Mouse (Mus musculus) spleen, adult 2 months (tissue): Measurements from ENCODE around the gene Rin2.

Experiments used
- CTCF ChIP-seq: fragments of 200-500 bp; IDR thresholded peaks from 2 replicates; pipeline ENCODE4 v1.5.1; 2011; ENCODE audit warnings: mild to moderate bottlenecking, inconsistent platforms; ENCODE audit not compliant: insufficient read depth, insufficient read length, insufficient replicate concordance; ENCODE audit errors: extremely low read depth
- POLR2A ChIP-seq: fragments of 200-500 bp; IDR thresholded peaks from 2 replicates; pipeline ENCODE4 v1.6.1; 2011; ENCODE audit warnings: low read depth, low read length, inconsistent platforms

DNA sequence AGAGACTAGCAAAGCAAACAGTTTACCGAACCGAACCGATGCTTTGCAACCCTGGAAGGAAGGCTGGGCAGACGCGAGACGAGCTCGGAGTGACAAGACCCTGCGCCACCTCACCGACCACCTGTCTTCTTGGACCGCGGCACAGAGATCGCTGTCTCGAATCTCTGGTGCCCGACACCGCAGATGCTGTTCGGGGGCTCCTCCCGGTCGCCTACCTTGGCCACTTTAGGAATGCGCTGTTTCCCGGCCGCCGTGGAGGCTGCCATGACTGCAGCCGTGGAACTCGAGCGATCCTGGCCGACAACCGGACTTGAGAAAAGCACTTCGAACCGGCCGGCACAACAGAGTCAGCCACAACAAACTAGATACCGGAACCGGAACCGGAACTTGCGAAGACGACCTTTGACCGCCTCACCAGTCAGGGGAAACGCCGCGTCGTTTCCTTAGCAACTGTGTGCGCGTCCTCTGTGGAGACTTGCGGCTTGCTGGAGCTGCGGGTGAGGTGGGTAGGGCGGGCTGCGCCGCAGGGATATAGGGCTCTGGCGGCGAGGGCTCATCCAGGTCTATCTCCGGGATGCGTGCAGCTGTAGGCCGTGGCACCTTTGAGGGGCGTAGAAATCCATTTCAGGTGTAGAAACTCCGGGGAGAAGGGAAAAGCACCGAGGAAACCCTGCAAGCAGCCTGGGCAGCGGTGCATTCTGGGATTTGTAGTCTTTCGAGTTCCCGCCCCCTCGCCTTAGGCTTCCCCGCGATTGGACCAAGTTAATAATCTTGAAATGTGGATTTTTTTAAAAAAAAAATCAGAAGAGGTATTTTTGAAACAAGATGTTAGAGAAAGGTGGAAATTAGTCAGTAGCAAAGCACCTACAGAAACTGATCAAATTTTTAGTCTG, 259.6 kb downstream of the Rin2 start, which contains the start of the genes Cfap61 and Crnkl1:
- TF ChIP-seq POLR2A (peak; percentile 19; the same call in 1 of the 2 replicates), CTCF (no peak)
